Mouse (Mus musculus) neural tube, embryonic 14.5 days (tissue): ENCODE measurements around the gene Pla1a. TPM values are rescaled to one million over a fixed set of nuclear protein-coding genes. Genes with fewer than 3 reads are reported as not detected.
A peak's percentile ranks its signal among the peaks of the same experiment; 100 is the strongest.
"Not testable (repeated sequence)": the region's sequence is repeated elsewhere in the genome, so short reads cannot be mapped to it uniquely, and the experiment has no call there.

Source experiments
- ATAC-seq: fragments of 200-750 bp; cut with Nextera tagmentation; 2 replicates; pipeline ENCODE4 v1.8.0; 2017; ENCODE audit warnings: low read depth, mild to moderate bottlenecking, moderate TSS enrichment, moderate library complexity
- H3K27ac ChIP-seq: fragments of 300-500 bp; sonication (generic); 2 replicates; pipeline ENCODE4 v1.5.1; 2014; ENCODE audit warnings: low read depth, mild to moderate bottlenecking, control low read depth, low read length, moderate library complexity, mixed read lengths
- H3K27me3 ChIP-seq: fragments of 300-500 bp; sonication (generic); 2 replicates; pipeline ENCODE4 v1.6.1; 2014; ENCODE audit warnings: low read length; ENCODE audit not compliant: control insufficient read depth, insufficient read depth
- H3K36me3 ChIP-seq: fragments of 300-500 bp; sonication (generic); 2 replicates; pipeline ENCODE4 v1.6.1; 2014; ENCODE audit warnings: low read length, mixed read lengths; ENCODE audit not compliant: control insufficient read depth, insufficient read depth
- H3K4me1 ChIP-seq: fragments of 300-500 bp; sonication (generic); 2 replicates; pipeline ENCODE4 v1.6.1; 2014; ENCODE audit warnings: low read length; ENCODE audit not compliant: control insufficient read depth, insufficient read depth
- H3K4me2 ChIP-seq: fragments of 300-500 bp; sonication (generic); 2 replicates; pipeline ENCODE4 v1.6.1; 2014; ENCODE audit warnings: mild to moderate bottlenecking, low read depth, low read length, control low read depth
- H3K4me3 ChIP-seq: fragments of 300-500 bp; sonication (generic); 2 replicates; pipeline ENCODE4 v1.5.1; 2014; ENCODE audit warnings: low read depth, low read length, control low read depth, mixed read lengths
- H3K9ac ChIP-seq: fragments of 300-500 bp; sonication (generic); replicated peaks from 2 replicates; pipeline ENCODE4 v1.6.1; 2014; ENCODE audit warnings: low read depth, mild to moderate bottlenecking, control low read depth, low read length, mixed read lengths
- H3K9me3 ChIP-seq: fragments of 300-500 bp; sonication (generic); 2 replicates; pipeline ENCODE4 v1.6.1; 2016; ENCODE audit warnings: low read length; ENCODE audit not compliant: control insufficient read depth
- WGBS: fragments of 180-500 bp; shearing (Covaris S2); extraction: QIAGEN DNeasy Blood & Tissue Kit; methylation state at CpG from one replicate; pipeline ENCODE4 v1.1.7; 2014; 5-methylcytosine and 5-hydroxymethylcytosine counted together
- polyA plus RNA-seq: library from polyadenylated mRNA; unstranded; fragments of >200 nt; fragmentation: Nextera tagmentation; extraction: Ambion mirVana; gene quantifications from 2 replicates; pipeline ENCODE4 v1.2.1, GENCODE M21; 2014

The Pla1a gene
- polyA plus RNA-seq, 1 experiment from 2014 or later: 0.47 TPM

DNA sequence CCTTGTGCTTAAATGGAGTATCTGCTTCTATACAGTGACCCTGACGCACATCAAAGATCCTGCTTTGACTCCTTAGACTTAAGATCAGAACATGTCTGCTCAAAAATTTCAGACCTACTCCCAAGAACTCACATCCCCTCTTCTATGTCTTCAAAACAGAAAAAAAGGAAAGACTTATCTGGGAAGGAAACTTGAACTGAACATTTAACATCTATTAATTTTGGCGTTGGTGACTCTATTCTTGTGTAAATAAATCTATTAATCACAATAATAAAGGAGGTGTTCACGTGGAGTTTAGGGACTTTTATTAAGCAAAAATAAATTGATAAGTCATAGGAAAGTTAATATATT lies 20.2 kb upstream of the Pla1a start:
- H3K4me1 ChIP-seq: peaks cover 12% of the 10 kb centered on the region; the same call in 1 of the 2 replicates
- peak overlapping the region; percentile 63 for H3K4me2 ChIP-seq
- no peak for ATAC-seq
- H3K36me3 ChIP-seq: peaks cover 10% of the 10 kb centered on the region; the same call in 1 of the 2 replicates
- no peaks in the 10 kb centered on the region for H3K9me3 ChIP-seq
- H3K9ac ChIP-seq: peak overlapping the region; percentile 94
- no peaks in the 10 kb centered on the region for H3K27me3 ChIP-seq
- H3K27ac ChIP-seq: peak overlapping the region; percentile 84
- WGBS: 28% methylated on average over 3 of the region's 3 CpGs
- H3K4me3 ChIP-seq: peak overlapping the region; percentile 79

DNA sequence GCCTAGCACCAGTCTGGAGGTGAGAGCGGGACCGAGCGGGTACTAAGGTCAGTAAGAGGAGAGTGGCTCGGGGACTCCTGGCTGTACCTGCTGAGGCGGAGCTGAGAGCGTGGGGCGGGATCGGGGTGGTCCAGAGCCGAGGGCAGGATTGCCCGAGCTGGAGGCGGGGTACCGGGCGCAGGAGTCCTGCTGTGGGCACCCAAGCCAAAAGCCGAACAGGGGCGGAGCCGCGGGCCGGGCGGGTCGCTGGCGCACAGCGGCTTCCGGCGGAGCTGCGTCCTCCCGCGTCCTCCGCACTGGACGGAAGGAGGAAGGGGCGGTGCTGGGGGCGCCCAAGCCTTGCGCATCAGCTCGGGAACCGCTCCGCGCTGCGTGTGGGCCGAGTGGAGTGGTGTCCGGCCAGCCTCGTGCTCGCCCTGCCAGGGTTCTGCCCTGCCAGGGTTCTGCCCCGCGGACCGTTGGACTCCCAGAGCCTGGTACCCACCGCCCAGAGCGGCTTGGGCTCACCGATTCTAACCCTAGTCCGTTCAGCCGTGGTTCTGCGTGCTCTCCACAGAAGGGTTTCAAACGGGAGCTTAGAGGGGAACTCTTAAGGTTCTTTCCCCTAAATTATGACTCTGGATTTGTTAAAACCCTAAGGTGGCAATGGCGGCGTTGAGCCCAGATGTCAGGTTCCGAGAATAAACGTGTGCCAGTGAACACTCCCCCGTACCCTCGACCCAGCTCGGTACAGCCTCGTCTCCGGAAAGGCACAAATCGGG lies 19.7 kb upstream of the Pla1a start, which contains the start of gene Adprh:
Adprh (minus strand) TSS at position 262 of the 761 bp plus-strand sequence.
- peak within 1 kb of the TSS; percentile 94 for H3K9ac ChIP-seq

DNA sequence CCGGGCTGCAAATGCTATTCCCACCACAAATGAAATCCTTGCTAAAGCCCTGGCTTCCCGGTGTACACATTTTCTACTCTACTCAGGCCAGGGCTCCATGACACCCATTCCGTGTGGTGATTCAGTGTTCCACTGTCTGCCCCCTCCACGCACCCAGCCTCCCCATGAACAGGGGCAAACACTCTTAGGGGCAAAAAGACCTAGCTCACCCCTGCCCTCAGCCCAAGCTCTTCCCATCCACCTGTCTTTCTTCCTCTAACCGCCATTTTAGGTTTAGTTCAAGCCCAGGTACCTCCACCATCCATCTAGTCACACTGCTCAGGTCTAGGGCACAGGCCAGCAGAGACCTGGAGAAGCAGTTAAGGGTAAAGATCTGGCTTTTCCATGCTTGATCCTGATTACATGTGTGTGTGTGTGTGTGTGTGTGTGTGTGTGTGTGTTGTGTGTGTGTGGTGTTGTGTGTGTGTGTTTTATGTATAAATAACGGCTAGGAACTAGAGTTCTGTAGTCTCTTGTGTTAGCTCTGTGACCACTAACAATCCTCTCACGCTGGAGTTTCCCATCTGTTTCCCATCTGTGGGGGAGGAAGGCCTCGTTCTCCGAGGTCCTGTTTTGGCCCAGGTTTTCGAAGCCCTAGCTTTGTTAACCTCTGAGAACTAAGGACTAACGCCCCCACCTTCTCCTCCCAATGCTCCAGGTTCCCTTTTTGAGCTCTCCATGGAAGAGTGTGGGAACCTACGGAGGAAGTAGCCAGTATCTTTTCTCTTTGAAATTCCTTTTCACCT lies 18.7 kb upstream of the Pla1a start:
- peaks cover 22% of the 10 kb centered on the region for H3K36me3 ChIP-seq
- H3K4me1 ChIP-seq: peaks cover 12% of the 10 kb centered on the region; the same call in 1 of the 2 replicates
- WGBS: 49% methylated on average over 12 of the region's 12 CpGs
- peak overlapping the region; percentile 94 for H3K9ac ChIP-seq
- peak overlapping the region; percentile 84 for H3K27ac ChIP-seq
- H3K9me3 ChIP-seq: no peaks in the 10 kb centered on the region
- H3K27me3 ChIP-seq: no peaks in the 10 kb centered on the region
- H3K4me3 ChIP-seq: peak overlapping the region; percentile 79
- peak; percentile 2; the same call in 1 of the 2 replicates for ATAC-seq
- H3K4me2 ChIP-seq: peak overlapping the region; percentile 63

More for the DNA sequence above, 19.7 kb upstream of the Pla1a start, which contains the start of gene Adprh:
- peak within 1 kb of the TSS; percentile 63 for H3K4me2 ChIP-seq
- WGBS: under 1% methylated on average over 56 of the region's 61 CpGs
- ATAC-seq: peak; percentile 98
- peaks cover 12% of the 10 kb centered on the region for H3K36me3 ChIP-seq
- peak within 1 kb of the TSS; percentile 79 for H3K4me3 ChIP-seq
- no peaks in the 10 kb centered on the region for H3K27me3 ChIP-seq
- H3K9me3 ChIP-seq: no peaks in the 10 kb centered on the region
- H3K4me1 ChIP-seq: peaks cover 12% of the 10 kb centered on the region; the same call in 1 of the 2 replicates
- peak within 1 kb of the TSS; percentile 84 for H3K27ac ChIP-seq

DNA sequence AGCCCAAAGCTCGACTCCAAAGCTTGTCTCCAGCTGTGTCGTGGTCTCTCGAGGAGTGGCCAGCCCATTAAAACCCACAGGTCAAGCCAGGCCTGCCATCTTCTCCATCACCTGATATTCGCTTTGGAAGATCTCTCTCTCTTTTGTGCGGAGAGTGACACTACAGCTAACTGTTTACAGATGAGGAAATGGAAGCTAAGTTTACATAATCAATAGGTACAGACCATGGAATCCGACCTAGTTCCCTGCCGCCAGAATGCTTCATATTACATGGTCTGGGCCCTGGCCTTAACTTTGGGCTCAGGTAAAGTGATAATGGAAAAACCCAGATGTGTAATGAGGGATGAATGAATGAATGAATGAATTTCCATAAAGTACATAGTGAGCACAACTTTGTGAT lies 17.8 kb upstream of the Pla1a start:
- Histone ChIP-seq H3K4me1 (peaks cover 12% of the 10 kb centered on the region; the same call in 1 of the 2 replicates), H3K27me3 (no peaks in the 10 kb centered on the region), H3K27ac (no peak overlapping the region), H3K4me2 (no peak overlapping the region), H3K9me3 (no peaks in the 10 kb centered on the region), H3K9ac (no peak overlapping the region), H3K4me3 (no peak overlapping the region), H3K36me3 (peaks cover 26% of the 10 kb centered on the region)
- ATAC-seq: no peak
- 91% methylated on average over 7 of the region's 7 CpGs for WGBS

DNA sequence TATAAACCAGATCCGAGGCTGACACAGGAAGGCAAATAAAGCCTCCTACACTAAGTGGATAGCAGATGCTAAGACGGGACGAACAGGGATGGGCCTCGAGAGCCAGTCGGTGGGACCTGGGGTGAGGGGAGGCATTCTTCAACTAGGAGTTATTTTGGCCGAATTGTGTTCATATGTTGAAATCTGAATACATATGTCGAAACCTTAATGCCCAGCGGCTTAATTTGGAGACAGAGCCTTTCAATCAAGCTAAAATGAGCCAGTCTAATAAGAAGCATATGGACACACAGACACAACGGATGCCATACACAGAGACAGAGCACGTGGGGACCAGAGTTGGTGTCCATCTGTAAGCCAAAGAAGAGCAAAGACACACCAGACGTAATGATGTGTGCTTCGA lies 15.5 kb upstream of the Pla1a start:
- no peaks in the 10 kb centered on the region for H3K9me3 ChIP-seq
- WGBS: 96% methylated on average over 12 of the region's 12 CpGs
- H3K4me2 ChIP-seq: no peak overlapping the region
- H3K36me3 ChIP-seq: peaks cover 35% of the 10 kb centered on the region
- no peak overlapping the region for H3K27ac ChIP-seq
- no peak for ATAC-seq
- H3K27me3 ChIP-seq: no peaks in the 10 kb centered on the region
- no peak overlapping the region for H3K9ac ChIP-seq
- peaks cover 12% of the 10 kb centered on the region; the same call in 1 of the 2 replicates for H3K4me1 ChIP-seq
- no peak overlapping the region for H3K4me3 ChIP-seq

DNA sequence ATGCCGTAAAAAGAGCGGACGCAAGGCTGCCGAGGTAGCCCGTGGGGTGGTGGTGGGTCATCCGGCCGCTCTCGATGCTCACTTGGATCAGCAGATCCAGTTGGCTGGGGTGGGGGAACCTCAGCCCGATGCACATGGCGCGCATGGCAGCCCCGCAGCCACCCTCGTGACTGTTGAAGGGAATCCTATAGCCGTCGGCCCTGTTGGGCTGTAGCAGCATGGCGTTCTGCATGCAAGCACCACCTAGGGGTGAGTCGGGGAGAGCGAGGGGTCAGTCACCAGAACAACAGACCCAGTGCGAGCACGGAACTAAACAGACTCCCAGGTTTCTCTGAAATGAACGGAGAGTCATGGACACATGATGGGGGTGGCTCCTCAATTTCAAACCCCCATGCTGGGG lies 14.4 kb upstream of the Pla1a start:
- WGBS: 93% methylated on average over 21 of the region's 21 CpGs

DNA sequence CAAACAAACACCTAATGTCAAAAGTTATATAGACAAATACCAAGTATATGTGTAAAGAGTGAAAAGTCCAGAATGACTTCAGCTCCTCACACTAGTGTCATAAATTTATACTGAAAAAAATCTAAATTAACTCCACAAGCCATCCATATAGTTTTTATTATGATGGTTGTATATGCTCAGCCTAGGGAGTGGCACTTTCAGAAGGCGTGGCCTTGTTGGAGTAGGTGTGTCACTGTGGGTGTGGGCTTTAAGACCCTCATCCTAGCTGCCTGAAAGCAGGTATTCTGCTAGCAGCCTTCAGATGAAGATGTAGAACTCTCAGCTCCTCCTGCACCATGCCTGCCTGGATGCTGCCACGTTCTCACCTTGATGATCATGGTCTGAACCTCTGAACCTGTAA lies 13.2 kb upstream of the Pla1a start:
- H3K36me3 ChIP-seq: peaks cover 35% of the 10 kb centered on the region
- not testable (repeated sequence) for H3K9ac ChIP-seq, H3K27me3 ChIP-seq, H3K4me1 ChIP-seq, H3K9me3 ChIP-seq, H3K4me3 ChIP-seq, H3K4me2 ChIP-seq, H3K27ac ChIP-seq, ATAC-seq
- WGBS: 95% methylated on average over 2 of the region's 2 CpGs

More for the DNA sequence above, 14.4 kb upstream of the Pla1a start:
- Histone ChIP-seq H3K4me1 (peaks cover 12% of the 10 kb centered on the region; the same call in 1 of the 2 replicates), H3K4me3 (no peak overlapping the region), H3K36me3 (peaks cover 35% of the 10 kb centered on the region), H3K4me2 (no peak overlapping the region), H3K9me3 (no peaks in the 10 kb centered on the region), H3K27me3 (no peaks in the 10 kb centered on the region), H3K9ac (no peak overlapping the region), H3K27ac (no peak overlapping the region)
- no peak for ATAC-seq

DNA sequence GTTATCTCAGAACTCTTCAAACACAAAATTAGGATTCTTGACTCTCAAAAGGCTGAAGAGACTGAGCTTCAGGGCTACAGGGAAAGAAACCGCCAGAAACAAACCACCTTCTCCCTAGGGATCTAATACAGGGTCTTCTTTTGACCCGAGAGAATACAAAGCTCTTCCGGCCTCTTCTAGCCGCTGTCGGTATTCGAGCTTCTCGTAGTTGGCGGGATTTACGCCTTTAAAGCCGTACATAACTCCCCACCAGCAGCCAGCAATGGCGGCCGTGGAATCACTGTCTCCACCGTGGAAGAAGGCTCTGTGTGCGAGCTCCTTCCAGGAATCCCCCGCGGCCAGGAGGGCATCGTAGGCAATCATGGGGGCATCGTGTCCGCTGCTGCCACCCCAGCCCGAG lies 12.6 kb upstream of the Pla1a start:
- Histone ChIP-seq H3K27me3 (no peaks in the 10 kb centered on the region), H3K9ac (no peak overlapping the region), H3K9me3 (no peaks in the 10 kb centered on the region), H3K4me1 (0 out of 2 replicates have a peak, but pooled peaks cover 3% of the 10 kb centered on the region), H3K27ac (no peak overlapping the region), H3K4me3 (no peak overlapping the region), H3K36me3 (peaks cover 35% of the 10 kb centered on the region), H3K4me2 (no peak overlapping the region)
- whole genome bisulfite sequencing: 97% methylated on average over 20 of the region's 20 CpGs
- ATAC-seq: no peak

DNA sequence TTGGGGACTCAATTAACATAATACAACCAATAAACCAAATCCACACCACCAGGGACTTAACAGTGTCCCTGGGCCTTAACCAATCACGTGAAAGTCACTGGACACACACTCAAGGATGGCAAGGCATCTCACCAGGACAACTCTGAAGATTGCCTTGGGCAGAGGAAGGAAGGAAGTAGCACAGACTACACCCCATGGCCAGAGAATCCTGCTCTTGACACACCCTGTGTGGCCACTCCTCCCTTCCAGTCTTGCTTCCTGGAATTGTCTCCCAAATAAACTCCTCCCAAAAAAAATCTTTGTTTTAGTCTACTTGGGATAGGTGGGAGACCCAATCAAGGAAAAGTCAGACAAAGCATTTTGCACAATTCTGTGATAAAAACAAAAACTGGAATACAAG lies 12.1 kb upstream of the Pla1a start:
- H3K4me1 ChIP-seq: no peaks in the 10 kb centered on the region
- H3K27ac ChIP-seq: no peak overlapping the region
- H3K9me3 ChIP-seq: no peaks in the 10 kb centered on the region
- no peak overlapping the region for H3K4me3 ChIP-seq
- 97% methylated on average over 1 of the region's 1 CpGs for WGBS
- H3K27me3 ChIP-seq: no peaks in the 10 kb centered on the region
- no peak overlapping the region for H3K9ac ChIP-seq
- no peak for ATAC-seq
- H3K4me2 ChIP-seq: no peak overlapping the region
- H3K36me3 ChIP-seq: peaks cover 35% of the 10 kb centered on the region
